Mouse (Mus musculus) lung, postnatal 0 days (tissue): ENCODE data around the gene Abcg2.

ENCODE experiments used
- CTCF ChIP-seq: IDR thresholded peaks from 2 replicates; pipeline ENCODE4 v1.5.1; 2016; ENCODE audit warnings: antibody characterized with exemption, mild to moderate bottlenecking
- EP300 ChIP-seq: IDR thresholded peaks from 2 replicates; pipeline ENCODE4 v1.6.1; 2016; ENCODE audit warnings: antibody characterized with exemption, mild to moderate bottlenecking, control low read depth

DNA sequence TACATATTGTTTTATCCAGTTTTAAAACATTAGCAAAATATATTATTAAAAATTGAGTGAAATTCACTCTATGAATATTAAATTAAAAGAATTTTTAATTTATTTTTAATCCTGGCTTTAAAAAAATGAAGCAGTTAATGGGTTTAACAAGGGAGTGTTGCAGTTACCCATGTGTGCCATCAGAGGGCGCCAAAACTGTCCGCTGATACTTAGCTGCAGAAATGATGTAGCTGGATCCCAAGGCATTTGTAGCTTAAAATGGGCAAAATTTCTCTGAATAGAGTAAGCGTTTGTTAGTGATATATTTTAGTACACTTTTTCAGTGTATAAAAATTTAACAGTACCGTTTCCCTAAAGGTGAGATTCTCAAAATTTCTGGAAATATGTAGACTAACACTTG lies 37.5 kb upstream of the Abcg2 start:
- peak; percentile 83 for TF ChIP-seq CTCF
- no peak for TF ChIP-seq EP300
